8 mouse cellular contexts compared by ENCODE assay signal in the genomic region with DNA sequence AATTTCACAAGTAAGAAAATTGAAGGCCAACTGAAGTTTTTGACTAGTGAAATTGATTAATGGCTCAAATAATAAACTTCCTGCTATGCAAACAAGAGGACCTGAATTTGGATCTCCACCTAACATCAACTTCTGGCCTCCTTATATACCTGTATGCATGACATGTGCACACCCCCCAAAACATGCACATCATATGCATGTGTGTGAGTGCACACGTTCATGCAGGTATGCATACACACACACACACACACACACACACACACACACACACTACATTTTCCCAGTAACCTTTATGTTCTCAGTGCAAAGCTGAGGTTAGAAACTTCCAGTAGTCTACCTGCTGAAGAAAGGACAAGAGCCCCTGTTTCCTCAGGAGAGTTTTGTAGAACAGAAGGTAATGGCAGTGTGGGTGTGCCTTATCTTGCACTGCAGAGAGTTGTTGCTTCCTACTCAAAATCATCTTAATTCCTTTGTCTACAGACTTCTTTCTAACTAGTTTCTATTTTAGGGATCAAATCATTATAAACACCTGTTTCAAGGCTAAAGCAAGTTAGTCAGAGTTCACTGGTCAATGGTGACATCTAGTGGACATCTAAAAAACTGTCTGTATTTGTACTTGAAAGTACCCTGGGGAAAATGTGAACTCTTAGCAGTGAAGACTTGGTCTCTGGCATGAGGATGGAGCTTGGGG.
A peak's percentile ranks its signal among the peaks of the same experiment; 100 is the strongest.
DNase-seq lines count a peak whose midpoint lies in the region; ATAC-seq lines count a peak whose summit lies in the region.

No protein-coding gene starts in this region.

- no peak overlapping the region for H3K4me2 ChIP-seq in forebrain, embryonic 11.5 days (ENCODE audit: low read depth, low read length, severe bottlenecking)
- no peak overlapping the region for H3K4me2 ChIP-seq in forebrain, embryonic 15.5 days (replicated peaks)

- intact Hi-C loops in heart, postnatal 36 days (cut with DNase I): no loop called here

- no peaks in the 10 kb centered on the region for H3K36me3 ChIP-seq in forebrain, embryonic 11.5 days (ENCODE audit: control insufficient read depth, insufficient read depth, low read length)
- H3K36me3 ChIP-seq in forebrain, embryonic 10.5 days (replicated peaks): no peaks in the 10 kb centered on the region
- H3K36me3 ChIP-seq in forebrain, embryonic 15.5 days: no peaks in the 10 kb centered on the region

- H3K9ac ChIP-seq in forebrain, embryonic 11.5 days (ENCODE audit: low read length): no peak overlapping the region
- no peak overlapping the region for H3K9ac ChIP-seq in forebrain, embryonic 15.5 days (replicated peaks)

- H3K27ac ChIP-seq in forebrain, embryonic 11.5 days (ENCODE audit: low read depth, low read length): no peak overlapping the region
- no peak overlapping the region for H3K27ac ChIP-seq in forebrain, embryonic 10.5 days
- no peak overlapping the region for H3K27ac ChIP-seq in forebrain, embryonic 15.5 days (replicated peaks)

- H3K9me3 ChIP-seq in forebrain, embryonic 11.5 days (ENCODE audit: control insufficient read depth, low read length): no peaks in the 10 kb centered on the region
- H3K9me3 ChIP-seq in forebrain, embryonic 10.5 days: no peaks in the 10 kb centered on the region
- H3K9me3 ChIP-seq in forebrain, embryonic 15.5 days: no peaks in the 10 kb centered on the region

- H3K4me1 ChIP-seq in forebrain, embryonic 11.5 days (replicated peaks; ENCODE audit: control insufficient read depth, insufficient read depth, low read length): no peaks in the 10 kb centered on the region
- no peaks in the 10 kb centered on the region for H3K4me1 ChIP-seq in forebrain, embryonic 10.5 days
- H3K4me1 ChIP-seq in forebrain, embryonic 15.5 days: no peaks in the 10 kb centered on the region

- WGBS in forebrain, embryonic 11.5 days: 73% methylated on average over 1 of the region's 1 CpGs
- 77% methylated on average over 1 of the region's 1 CpGs for WGBS in forebrain, embryonic 10.5 days
- 85% methylated on average over 1 of the region's 1 CpGs for WGBS in forebrain, embryonic 15.5 days

- H3K4me3 ChIP-seq in forebrain, embryonic 11.5 days (ENCODE audit: low read depth, low read length): no peak overlapping the region
- H3K4me3 ChIP-seq in forebrain, embryonic 10.5 days: no peak overlapping the region
- H3K4me3 ChIP-seq in forebrain, embryonic 15.5 days: no peak overlapping the region

- DNase-seq in forebrain, embryonic 11.5 days (ENCODE audit: low spot score): no peak
- DNase-seq in forebrain, embryonic 10.5 days (ENCODE audit: extremely low spot score, low spot score): no peak
- peak; percentile 17 for DNase-seq in right cerebral cortex, adult 18-20 months
- DNase-seq in right cerebral cortex, postnatal 36 days (ENCODE audit: low spot score in 2 of 2): no peak
- DNase-seq in mesoderm, embryonic 11.5 days (ENCODE audit: low read depth, low spot score): peak; percentile 73
- DNase-seq in urinary bladder, postnatal 25 days (ENCODE audit: low spot score): no peak
- no peak for DNase-seq in heart, postnatal 36 days

- ATAC-seq in forebrain, embryonic 11.5 days (replicated peaks; ENCODE audit: low FRiP score): peak; percentile 53; the same call in 1 of the 2 replicates
- peak; percentile 58; the same call in 1 of the 2 replicates for ATAC-seq in forebrain, embryonic 15.5 days (replicated peaks)

- H3K27me3 ChIP-seq in forebrain, embryonic 11.5 days (ENCODE audit: control insufficient read depth, insufficient read depth, low read length): no peaks in the 10 kb centered on the region
- no peaks in the 10 kb centered on the region for H3K27me3 ChIP-seq in forebrain, embryonic 10.5 days (ENCODE audit: poor library complexity, severe bottlenecking)
- no peaks in the 10 kb centered on the region for H3K27me3 ChIP-seq in forebrain, embryonic 15.5 days

Comparison
In these comparisons a context has a peak if more than half of its experiments do, and no peak if none do; other contexts are left out.
1. DNase-seq: peak in right cerebral cortex, adult 18-20 months (single experiment) and mesoderm, embryonic 11.5 days (single experiment); none in forebrain, embryonic 11.5 days (single experiment), forebrain, embryonic 10.5 days (single experiment), right cerebral cortex, postnatal 36 days (0 of 2), urinary bladder, postnatal 25 days (single experiment) and heart, postnatal 36 days (0 of 2).